Mouse (Mus musculus): ENCODE results near the gene Fam83g. TPM values are rescaled to one million over a fixed set of nuclear protein-coding genes. Genes with fewer than 3 reads are reported as not detected.

Gene Fam83g
- total RNA-seq, 2 experiments from 2014 or later = not detected

DNA sequence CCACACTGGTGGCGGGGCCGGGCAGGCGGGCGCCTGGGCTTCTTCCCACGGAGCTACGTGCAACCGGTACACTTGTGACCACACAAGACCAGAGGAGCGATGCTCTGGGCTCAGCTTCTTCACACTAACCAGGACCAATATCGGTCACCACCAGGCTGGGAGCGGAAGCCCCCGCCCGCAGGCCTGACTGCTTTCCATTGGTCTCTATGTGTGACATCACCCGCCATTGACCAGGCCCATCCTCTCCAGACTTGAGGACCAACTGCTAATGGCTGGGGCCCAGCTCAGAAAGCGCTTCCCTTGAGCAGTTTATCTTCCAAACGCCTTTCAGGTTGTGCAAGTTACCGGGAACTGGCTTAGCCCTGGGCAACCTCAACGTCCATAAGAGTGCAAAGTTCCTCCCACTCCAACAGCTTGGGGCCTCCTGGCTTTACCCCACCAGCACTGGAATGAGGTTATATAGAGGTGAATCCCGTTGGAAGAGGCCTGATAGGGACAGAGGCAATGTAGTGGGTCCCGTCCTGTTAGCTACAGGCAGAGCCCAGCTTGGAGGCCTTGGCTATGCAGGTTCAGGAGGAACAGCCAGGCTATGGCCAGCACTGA is 12.0 kb upstream of the Fam83g start:
- DNase-seq (ENCODE audit: low spot score in 2 of 2) = no peak

DNA sequence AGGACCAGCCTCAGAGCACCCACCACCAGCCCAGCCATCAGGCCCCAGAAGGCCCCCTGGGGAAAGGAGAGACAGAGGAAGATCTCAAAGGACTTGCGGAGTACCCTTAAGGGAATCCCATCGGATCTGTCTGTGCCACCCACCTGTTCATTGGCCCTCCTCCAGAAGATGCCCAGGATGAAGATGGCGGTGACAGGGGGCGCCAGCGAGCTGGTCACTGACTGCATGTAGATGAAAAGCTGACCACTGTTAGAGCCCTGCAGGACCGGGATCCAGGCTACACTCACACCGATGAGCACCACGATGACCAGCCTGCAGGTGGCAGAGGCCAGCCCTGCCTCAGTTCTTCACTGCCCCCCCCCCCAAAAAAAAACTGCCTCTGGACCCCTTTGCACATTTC is 10.2 kb upstream of the Fam83g start:
- peak; percentile 37 to 58 for DNase-seq (ENCODE audit: low spot score in 2 of 2)

DNA sequence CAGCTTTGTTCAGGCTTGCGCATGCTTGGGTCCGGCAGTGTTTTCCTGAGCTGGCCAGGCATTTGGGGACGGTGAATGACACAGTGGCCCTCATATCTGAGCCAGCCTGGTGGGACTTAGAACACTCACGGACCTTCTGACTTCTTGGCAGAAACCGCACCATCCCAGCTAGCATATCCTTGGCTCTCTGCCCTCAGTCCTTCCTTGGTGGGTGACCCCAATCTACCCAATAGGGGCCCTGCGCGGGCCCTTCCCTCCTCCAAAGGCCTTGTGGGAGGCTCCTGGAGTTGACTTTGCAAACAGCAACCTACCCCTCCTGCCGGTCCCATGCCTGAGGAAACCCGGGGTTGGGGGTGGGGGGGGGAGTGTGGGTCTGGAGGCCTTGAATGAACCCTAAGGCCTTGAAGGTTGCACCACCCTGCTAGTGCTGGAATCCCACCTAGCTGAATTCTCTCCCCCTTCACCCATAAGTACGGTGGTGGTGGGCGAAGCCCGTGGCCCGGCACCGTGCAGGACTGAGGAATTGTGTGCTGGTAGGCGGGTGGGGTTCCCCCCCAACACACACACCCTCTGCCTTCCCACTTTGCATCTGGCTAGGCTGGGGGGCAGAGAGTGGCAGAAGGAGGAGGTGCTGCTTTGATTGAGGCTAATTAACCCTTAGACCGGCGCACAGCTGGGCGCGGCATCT is 9.6 kb upstream of the Fam83g start:
- no peak for DNase-seq (ENCODE audit: low spot score in 2 of 2)

DNA sequence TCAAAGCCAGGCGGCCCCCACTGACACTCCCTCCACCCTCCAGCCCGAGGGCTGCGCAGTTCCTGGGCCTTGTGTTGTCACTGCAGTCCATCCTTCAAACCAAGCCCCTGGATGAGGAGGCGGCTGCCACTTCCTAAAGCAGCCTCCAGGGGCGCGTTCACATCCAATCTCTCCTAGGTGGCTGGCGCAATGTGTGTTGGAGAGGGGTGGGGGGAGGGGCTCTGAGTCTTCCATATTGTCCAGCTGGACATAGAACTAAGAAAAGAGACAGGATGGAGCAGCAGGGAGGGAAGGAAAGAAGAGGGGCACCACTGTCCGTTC is 9.1 kb upstream of the Fam83g start:
- peak in 1 of 2 experiments; percentile 59 for DNase-seq (ENCODE audit: low spot score in 2 of 2)

DNA sequence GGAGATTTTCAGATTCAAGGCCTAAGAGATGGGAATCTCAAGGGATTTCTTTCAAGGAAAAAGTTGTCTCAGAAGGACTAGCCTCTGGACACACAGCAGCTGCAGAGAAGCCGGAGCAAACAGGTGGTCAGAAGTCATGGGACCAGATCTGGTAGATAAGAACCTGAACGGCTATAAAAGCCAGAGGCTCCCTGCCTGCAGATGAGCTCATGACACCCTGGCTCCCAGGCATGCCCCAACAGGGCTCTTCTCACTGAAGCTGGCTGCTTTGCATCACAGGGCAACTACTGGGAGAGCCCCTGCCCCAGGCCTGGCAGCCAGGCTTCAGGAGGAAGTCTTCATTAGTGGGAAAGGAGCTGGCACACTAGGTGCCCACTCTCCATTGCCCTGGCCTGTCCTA is 8.6 kb upstream of the Fam83g start:
- DNase-seq (ENCODE audit: low spot score in 2 of 2) = no peak

DNA sequence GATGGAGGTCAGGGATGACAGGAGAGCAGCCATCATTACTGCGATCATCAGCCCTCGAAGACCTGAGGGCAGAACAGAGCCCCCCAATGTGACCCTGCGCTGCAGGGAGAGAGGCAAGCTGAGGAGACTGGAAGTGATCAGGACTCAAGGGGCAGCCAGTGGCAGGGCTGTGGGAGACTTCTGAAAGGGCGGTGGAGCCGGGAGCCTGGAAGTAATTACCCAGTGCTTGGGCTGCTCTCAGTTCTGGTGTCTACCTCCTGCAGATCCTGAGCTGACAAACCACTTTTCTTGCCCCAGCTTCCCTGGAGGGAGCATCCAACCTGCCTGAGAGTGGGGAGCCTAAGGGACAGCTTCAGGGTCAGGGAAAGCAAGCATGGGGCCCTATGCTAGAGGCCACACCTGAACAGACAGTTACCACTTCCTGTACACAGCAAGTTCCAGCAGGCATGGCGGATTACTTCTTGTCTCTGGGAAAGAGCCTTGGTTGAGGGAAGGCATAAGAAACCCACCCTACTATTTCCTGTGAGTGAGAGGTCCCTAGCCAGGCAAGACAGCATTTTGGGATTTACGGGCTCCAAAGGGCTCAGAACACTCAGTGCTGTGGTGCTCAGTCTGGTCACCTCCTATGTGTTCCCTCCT is 7.6 kb upstream of the Fam83g start:
- DNase-seq (ENCODE audit: low spot score in 2 of 2) = no peak

DNA sequence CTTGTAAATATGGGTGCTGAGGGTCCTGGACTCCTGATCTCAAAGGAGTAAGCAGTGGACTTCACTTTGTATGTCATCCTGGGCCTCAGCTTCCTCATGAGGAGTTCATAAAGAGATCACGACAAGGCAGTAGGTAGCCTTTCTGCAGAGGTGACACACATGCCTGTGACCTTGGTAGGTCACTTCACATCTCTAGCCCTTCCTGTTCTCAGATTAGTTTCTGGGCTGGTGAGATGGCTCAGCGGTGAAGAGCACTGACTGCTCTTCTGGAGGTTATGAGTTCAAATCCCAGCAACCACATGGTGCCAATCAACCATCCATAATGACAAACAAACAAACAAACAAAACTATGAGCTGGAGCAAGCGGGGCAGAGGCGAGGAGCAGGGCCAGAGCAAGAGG is 6.2 kb upstream of the Fam83g start:
- DNase-seq (ENCODE audit: low spot score in 2 of 2) = no peak

DNA sequence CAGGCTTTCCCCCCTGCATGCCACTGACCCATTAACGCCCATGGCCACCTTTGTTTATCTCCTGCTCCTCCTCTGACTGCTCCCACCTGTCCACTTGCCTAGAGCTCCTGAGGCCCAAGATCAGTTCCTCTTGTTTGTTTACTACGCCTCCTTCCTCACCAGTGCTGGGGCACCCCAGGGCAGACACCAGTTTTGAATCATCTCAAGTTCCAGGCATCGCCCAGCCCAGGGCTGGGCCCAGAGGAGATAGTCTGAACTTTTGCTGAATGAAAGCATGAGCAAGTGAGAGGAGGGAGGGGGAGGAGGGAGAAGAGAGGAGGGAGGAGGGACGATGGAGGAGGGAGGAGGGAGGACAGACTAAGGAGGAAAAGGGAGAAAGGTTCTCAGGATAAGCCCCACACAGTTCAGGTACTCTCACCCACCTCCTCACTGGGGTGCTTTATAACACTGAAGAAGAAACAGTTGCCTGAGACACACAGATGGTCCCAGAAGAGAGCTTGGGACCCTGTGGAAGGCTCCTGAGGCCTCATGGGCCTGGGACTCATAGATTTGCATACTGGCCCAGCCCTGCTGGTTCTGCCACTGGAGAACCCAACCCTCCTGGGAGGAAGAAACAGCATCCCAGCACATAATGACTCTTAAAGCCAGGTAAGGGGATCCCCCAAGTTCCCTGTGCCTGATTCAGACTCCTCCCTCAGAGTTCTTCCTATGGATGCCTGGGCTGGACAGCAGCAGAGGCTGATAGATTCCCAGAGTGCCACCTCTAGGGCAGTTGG is 4.6 kb upstream of the Fam83g start:
- DNase-seq (ENCODE audit: low spot score in 2 of 2) = no peak

DNA sequence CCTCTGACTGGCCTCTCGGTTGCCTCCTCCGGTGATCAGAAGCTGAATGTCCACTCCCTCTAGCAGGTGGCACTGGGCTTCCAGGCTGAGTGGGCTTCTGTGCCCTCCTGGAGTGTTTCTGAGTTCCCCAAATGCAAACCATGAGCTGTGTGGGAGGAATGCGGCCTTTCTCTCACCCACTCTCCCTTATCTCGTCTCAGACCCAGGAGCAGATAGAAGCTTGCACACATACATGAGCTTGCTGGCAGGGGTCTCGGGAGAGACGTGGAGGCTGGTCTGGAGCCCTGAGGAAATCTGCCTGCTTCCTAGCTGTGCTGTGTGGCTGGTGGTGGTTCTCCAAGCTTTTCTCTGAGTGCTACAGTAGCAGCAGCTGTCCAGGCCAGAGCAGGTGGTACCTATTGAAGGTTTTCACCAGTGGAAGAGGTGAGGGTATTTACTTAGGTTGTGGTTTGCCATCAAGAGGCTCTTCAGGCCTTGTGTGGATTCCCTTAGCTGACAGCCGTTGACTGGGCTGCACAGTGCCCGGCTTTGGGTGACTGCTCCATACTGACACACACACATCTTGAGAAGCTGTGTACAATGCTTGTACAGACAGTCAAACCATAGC is 1.3 kb downstream of the Fam83g start:
- no peak for DNase-seq (ENCODE audit: low spot score in 2 of 2)

DNA sequence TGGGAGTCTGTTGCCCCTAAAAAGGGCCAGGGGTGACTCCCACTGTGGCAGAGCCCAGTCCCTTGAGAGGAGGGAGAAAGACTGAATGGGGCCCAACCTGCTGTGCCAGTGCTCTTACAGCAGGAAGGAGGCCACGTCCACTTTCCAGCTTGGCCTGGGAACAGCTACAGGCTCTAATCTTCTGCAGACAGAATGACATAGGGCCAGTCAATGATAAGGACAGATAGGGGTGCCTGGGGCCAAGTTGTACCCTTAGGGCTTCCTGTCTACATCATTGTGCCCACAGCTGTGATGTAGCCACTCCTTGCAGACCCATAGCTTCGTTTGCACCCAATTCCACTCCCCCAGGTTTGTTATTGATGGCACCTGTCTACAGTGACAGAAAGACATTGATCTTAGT is 2.2 kb downstream of the Fam83g start:
- DNase-seq (ENCODE audit: low spot score in 2 of 2) = no peak

DNA sequence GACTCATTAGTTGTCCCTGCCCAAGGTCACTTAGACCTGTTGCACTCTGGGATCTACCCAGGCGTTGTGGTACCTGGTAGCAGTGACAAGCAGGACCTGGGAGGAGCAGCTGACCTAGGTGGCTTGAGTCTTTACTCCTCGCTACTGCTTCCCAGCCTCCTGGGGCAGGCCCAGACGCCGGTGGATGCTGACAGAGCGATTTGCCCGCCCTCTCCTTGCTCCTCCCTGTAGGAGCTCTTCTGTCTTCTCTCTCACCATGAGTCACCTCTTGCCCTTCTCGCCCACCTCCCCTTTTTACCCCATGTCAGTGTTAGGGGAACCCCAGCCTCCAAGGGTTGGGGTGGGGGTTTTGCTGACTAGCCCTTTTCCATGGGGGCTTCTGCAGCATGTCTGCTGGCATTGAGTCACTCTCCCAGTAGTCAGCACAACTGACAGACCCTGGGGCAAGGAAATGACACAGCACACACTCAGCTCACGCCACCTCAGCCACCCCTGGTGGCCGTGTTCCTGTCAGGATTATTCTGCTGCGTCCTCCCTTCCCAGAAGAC is 3.1 kb downstream of the Fam83g start:
- DNase-seq (ENCODE audit: low spot score in 2 of 2) = no peak

DNA sequence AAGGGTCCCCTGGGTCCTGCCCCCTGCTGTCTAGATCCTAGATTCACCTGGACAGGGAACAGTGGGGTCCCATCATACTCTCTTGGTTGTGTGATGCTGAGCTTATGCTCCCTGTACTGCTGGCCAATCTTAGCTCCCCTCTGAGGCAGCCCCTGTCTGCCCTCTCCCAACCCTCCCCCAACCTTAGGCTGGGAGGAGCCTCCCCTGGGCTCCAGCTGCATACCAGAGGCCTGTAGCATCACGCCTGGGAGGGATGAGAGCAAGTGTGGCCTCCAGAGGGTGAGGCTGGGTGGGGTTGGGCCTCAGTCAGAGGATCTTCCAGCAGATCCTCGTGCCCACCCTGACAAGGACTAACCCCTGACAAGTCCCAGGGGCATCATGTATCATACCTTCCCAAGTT is 3.7 kb downstream of the Fam83g start:
- no peak for DNase-seq (ENCODE audit: low spot score in 2 of 2)

DNA sequence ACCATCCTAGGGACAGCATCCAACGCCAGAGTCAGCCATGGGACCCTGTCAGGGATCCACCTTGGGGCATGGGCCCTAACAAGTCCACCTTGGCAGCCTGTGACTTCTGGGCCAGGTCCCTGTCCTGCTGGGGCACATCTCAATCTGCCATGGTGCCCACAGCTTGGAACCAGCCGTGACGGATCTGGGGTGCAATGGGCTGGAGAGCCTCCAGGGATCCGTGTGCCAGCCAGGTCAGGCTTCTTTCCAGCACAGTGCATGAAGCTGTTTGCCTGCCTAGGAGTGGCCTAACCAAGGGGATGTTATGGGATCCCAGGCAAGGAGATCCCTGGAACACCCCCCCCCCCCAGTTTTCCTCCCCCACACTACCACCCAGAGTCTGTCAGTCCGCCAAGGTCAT is 9.1 kb downstream of the Fam83g start:
- DNase-seq (ENCODE audit: low spot score in 2 of 2) = peak; percentile 22 to 31

DNA sequence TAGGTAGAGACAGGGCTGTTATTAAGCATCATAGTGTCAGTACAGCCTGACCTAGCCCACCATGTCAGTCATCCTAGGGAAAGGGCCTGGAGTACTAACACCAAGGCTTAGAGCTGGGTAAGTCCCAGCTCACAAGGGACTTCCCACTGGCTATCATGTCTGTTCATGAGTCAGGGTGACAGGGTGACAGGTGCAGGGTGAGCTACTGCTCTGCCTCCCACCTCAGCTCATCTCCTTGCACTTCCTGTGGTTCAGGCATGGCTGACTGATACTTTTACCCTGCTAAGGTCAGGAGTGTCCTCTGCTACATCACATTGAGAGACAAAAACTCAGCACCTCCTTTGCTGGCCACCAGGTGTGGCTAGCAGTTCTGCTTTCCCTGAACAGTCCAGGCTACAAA is 15.0 kb downstream of the Fam83g start:
- DNase-seq (ENCODE audit: low spot score in 2 of 2) = no peak

DNA sequence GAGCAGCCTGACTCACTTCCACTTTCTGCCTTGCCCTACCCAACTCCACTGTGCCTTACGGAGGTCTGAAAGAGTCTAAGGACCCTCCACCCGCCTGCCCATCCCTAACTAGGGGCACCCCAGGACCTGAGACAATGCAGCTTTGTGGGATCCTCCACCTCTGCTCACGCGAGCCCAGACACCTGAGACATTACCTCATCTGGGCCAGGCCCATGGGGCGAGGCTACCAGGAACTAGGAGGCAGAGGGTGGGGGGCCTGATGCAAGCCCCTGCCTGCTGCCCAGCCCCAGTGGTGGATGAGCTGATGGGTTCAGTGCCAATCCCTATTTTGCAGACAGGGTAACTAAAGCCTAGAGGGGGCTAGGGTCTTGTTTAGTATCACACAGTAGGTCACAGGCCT is 15.6 kb downstream of the Fam83g start:
- DNase-seq (ENCODE audit: low spot score in 2 of 2) = no peak

DNA sequence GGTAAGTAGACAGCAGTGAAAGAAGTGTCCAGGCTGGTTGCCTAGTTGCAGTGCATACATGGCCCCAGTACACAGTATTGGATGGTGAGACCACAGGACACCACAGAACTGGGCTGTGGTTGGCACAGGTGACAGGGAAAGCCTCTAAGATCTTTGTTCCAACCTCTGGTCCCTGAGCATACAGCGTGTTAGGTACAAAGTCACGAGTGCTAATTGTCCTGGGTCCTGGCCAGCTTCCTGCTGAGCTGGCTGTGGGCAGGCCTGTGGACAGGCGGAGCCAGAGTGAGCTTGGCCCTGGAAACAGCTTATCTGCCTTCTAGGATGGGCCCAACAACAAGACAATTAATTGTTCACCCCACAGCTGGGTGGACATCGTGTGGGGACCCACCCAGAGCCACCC is 16.0 kb downstream of the Fam83g start:
- DNase-seq (ENCODE audit: low spot score in 2 of 2) = peak; percentile 21 to 31

DNA sequence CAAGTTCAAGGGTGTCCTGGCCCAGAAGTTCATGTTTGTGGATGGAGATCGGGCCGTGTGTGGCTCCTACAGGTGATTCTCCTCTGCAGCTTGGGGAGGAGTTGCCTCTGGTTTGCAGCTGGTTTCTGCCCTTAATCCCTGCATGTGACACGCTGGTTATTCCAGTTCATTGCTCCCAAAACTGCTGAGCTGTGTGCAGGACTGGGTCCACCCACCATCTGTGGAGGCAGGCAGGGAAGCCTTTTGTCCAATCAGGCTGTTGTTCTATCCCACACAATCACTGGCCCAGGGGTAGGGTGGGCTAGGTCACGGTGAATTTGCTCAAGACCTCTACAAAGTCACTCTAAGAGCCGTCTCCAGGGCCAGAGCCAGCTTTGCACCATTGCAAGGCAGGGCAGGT is 17.8 kb downstream of the Fam83g start:
- DNase-seq (ENCODE audit: low spot score in 2 of 2) = no peak

DNA sequence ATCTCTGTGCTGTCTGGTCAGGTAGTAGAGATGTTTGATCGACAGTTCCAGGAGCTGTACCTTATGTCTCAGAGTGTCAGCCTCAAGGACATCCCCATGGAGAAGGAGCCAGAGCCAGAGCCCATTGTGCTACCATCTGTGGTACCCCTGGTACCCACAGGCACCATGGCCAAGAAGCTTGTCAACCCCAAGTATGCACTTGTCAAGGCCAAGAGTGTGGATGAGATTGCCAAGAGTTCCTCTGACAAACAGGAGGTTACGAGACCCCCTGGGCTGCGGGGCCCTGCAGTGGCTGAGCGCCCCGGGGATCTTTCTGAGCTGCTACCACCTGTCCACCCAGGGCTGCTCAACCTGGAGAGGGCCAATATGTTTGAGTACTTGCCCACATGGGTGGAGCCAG is 18.6 kb downstream of the Fam83g start:
- DNase-seq (ENCODE audit: low spot score in 2 of 2) = no peak

DNA sequence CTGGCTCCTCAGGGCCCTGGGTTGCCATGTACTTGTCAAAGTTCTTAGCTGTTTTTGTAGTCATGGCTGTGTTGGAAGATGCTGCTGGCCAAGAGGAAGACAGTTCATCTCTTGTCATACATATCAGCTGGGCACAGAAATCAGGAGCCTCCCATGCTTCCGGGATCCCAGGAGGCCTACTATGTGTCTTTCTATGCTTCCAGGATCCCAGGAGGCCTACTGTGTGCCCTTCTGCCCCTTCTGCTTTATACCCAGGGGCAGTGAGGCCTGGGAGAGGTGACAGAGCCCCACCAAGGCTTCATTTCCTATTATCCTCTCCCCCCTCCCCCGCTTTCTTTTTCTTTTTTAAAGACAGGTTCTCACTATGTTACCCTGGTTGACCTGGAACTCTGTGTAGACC is 21.7 kb downstream of the Fam83g start:
- no peak for DNase-seq (ENCODE audit: low spot score in 2 of 2)

DNA sequence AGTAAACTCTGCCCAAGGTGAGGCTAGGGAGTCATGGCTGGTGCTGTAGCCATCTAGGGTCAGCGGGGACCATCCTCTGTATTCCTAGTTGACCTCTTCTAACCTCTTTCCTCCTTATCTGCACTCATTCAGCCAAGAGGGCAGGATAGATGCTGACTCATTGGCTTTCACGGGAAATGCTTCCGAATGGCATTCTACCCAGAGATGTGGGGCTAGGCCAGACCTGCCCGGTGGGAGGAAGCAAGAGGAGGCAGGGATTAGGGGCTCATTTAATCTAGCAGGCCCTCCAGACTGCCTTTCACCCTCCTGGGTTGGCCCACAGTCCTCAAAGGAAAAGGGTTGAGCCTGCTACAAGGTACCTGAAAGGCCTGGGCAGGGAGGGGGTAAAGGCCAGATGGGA is 22.3 kb downstream of the Fam83g start:
- DNase-seq (ENCODE audit: low spot score in 2 of 2) = no peak

DNA sequence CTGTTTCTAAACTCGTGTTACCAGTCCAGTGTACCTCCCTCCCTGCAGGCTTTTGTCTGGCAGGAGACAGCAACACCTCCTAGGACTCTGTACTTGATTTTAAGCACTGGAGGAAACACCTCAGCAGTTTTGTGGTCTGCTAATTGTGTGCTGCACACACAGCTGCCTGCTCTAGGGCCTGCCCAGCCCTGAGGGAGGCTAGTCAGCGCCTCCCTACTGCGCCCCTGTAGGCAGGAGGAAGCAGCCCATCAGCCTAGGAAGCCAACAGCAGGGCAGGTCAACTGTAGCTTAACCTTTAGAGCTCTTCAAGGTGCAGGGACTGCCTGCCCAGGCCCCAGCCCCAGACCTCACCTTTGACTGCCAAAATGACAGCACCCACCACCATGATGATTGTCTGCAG is 25.0 kb downstream of the Fam83g start:
- no peak for DNase-seq (ENCODE audit: low spot score in 2 of 2)

All from layer of hippocampus, postnatal 10 days (tissue).